Mouse (Mus musculus) liver, embryonic 15.5 days (tissue): ENCODE data around the gene Slamf8. TPM values are rescaled to one million over a fixed set of nuclear protein-coding genes. Genes with fewer than 3 reads are reported as not detected.

Source experiments
- ATAC-seq: fragments of 200-750 bp; cut with Nextera tagmentation; 2 replicates; pipeline ENCODE4 v1.8.0; 2017; ENCODE audit warnings: moderate number of reproducible peaks, mild to moderate bottlenecking, moderate library complexity; ENCODE audit not compliant: insufficient read depth
- H3K27ac ChIP-seq: fragments of 300-500 bp; sonication (generic); replicated peaks from 2 replicates; pipeline ENCODE4 v1.5.1; 2015; ENCODE audit warnings: mild to moderate bottlenecking, inconsistent platforms
- H3K27me3 ChIP-seq: fragments of 300-500 bp; sonication (generic); 2 replicates; pipeline ENCODE4 v1.6.1; 2015; ENCODE audit warnings: mild to moderate bottlenecking, inconsistent platforms
- H3K36me3 ChIP-seq: fragments of 300-500 bp; sonication (generic); replicated peaks from 2 replicates; pipeline ENCODE4 v1.6.1; 2015; ENCODE audit warnings: moderate library complexity, mild to moderate bottlenecking, inconsistent platforms
- H3K4me1 ChIP-seq: fragments of 300-500 bp; sonication (generic); replicated peaks from 2 replicates; pipeline ENCODE4 v1.6.1; 2015; ENCODE audit warnings: inconsistent platforms
- H3K4me2 ChIP-seq: fragments of 300-500 bp; sonication (generic); 2 replicates; pipeline ENCODE4 v1.6.1; 2015; ENCODE audit warnings: moderate library complexity, mild to moderate bottlenecking, inconsistent platforms
- H3K4me3 ChIP-seq: fragments of 300-500 bp; sonication (generic); replicated peaks from 2 replicates; pipeline ENCODE4 v1.5.1; 2015; ENCODE audit warnings: mild to moderate bottlenecking, inconsistent platforms
- H3K9ac ChIP-seq: fragments of 300-500 bp; sonication (generic); 2 replicates; pipeline ENCODE4 v1.6.1; 2015; ENCODE audit warnings: moderate library complexity, mild to moderate bottlenecking, inconsistent platforms
- H3K9me3 ChIP-seq: fragments of 300-500 bp; sonication (generic); replicated peaks from 2 replicates; pipeline ENCODE4 v1.6.1; 2016; ENCODE audit warnings: inconsistent platforms
- WGBS: fragments of 180-500 bp; shearing (Covaris S2); methylation state at CpG from one replicate; pipeline ENCODE4 v1.1.7; 2015; ENCODE audit warnings: mixed read lengths; ENCODE audit not compliant: insufficient replicate concordance; 5-methylcytosine and 5-hydroxymethylcytosine counted together
- polyA plus RNA-seq: library from polyadenylated mRNA; unstranded; fragments of >200 nt; fragmentation: Nextera tagmentation; extraction: Ambion mirVana; gene quantifications from 2 replicates; pipeline ENCODE4 v1.2.1, GENCODE M21; 2015

Gene Slamf8
- polyA plus RNA-seq, 1 experiment from 2014 or later: 0.10 TPM

DNA sequence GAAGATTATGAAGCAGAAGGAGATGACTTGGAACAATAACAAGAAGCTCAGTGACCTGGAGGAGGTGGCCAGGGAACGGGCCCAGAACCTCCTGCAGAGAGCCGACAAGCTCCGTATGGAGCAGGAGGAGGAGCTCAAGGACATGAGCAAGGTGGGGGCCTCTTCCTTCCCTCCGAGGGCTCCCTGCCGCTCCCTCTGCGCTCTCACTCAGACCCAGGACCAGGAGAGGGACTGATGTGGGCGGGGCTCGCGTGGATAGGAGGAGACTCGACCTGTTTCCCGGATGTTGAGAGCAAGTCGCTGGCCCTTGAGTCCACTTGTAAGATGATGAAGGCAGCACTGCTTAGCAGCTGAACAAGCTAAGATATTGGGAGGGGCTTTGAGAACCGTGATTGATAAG, 57.8 kb downstream of the Slamf8 start:
- no peaks in the 10 kb centered on the region for H3K36me3 ChIP-seq
- H3K4me1 ChIP-seq: peaks cover 3% of the 10 kb centered on the region; the same call in 1 of the 2 replicates
- no peak overlapping the region for H3K4me3 ChIP-seq
- 4% methylated on average over 13 of the region's 13 CpGs for WGBS
- no peak for ATAC-seq
- H3K4me2 ChIP-seq: no peak overlapping the region
- H3K9ac ChIP-seq: no peak overlapping the region
- peaks cover 36% of the 10 kb centered on the region for H3K27me3 ChIP-seq
- no peak overlapping the region for H3K27ac ChIP-seq
- no peaks in the 10 kb centered on the region for H3K9me3 ChIP-seq

Other genes starting within 250 kb of the Slamf8 start
- gene Kcnj10, start 249.4 kb downstream of the Slamf8 start, polyA plus RNA-seq: 0.09 and 0.12 TPM in 2 replicates
- gene Pigm, start 214.0 kb downstream of the Slamf8 start, polyA plus RNA-seq: 1.7 and 1.9 TPM in 2 replicates
- 0.78 and 1.2 TPM in 2 replicates for gene Slamf9, start 115.2 kb downstream of the Slamf8 start, polyA plus RNA-seq
- 0.96 and 1.2 TPM in 2 replicates for gene Igsf9, start 108.8 kb downstream of the Slamf8 start, polyA plus RNA-seq
- gene Tagln2, start 90.5 kb downstream of the Slamf8 start, polyA plus RNA-seq: 121 and 125 TPM in 2 replicates
- 0.29 and 0.43 TPM in 2 replicates for gene Cfap45, start 69.8 kb downstream of the Slamf8 start, polyA plus RNA-seq
- not detected in 2 replicates for gene Vsig8, start 34.6 kb downstream of the Slamf8 start, polyA plus RNA-seq
- gene Fcrl6, start 12.0 kb upstream of the Slamf8 start, polyA plus RNA-seq: 0.08 TPM in 1 of 2 replicates, not detected in the other
- 5.3 and 5.7 TPM in 2 replicates for gene Dusp23, start 42.4 kb upstream of the Slamf8 start, polyA plus RNA-seq
- gene Crp, start 107.5 kb upstream of the Slamf8 start, polyA plus RNA-seq: 57.7 and 71.8 TPM in 2 replicates